8 mouse cellular contexts compared by ENCODE assay signal in genomic region chr4:126162544-126163066, GRCm38 (mm10). TPM values are rescaled to one million over a fixed set of nuclear protein-coding genes. Genes with fewer than 3 reads are reported as not detected.
DNase-seq lines count a peak whose midpoint lies in the region; ATAC-seq and TF ChIP-seq lines count a peak whose summit lies in the region.

No protein-coding gene starts in this region.

- H3K4me1 ChIP-seq in E14TG2a.4 (replicated peaks; ENCODE audit: low read depth, low read length), result peaks cover 46% of the 10 kb centered on the region
- peaks cover 16% of the 10 kb centered on the region for H3K4me1 ChIP-seq in forebrain, embryonic 13.5 days
- H3K4me1 ChIP-seq in heart, postnatal 0 days (ENCODE audit: control insufficient read depth, insufficient read depth), result peaks cover 24% of the 10 kb centered on the region
- H3K4me1 ChIP-seq in liver, embryonic 14.5 days (replicated peaks; ENCODE audit: control insufficient read depth in 2 of 2, insufficient read depth in 2 of 2, low read length in 1 of 2), result peaks cover 4 to 9% of the 10 kb centered on the region in 2 experiments
- H3K4me1 ChIP-seq in stomach, embryonic 15.5 days, result peaks cover 19% of the 10 kb centered on the region

- no peaks in the 10 kb centered on the region for H3K9me3 ChIP-seq in E14TG2a.4 (ENCODE audit: low read length)
- H3K9me3 ChIP-seq in forebrain, embryonic 13.5 days (replicated peaks), result no peaks in the 10 kb centered on the region
- H3K9me3 ChIP-seq in heart, postnatal 0 days (replicated peaks; ENCODE audit: control insufficient read depth, low read length), result no peaks in the 10 kb centered on the region
- no peaks in the 10 kb centered on the region for H3K9me3 ChIP-seq in liver, embryonic 14.5 days (ENCODE audit: control insufficient read depth, low read length)
- H3K9me3 ChIP-seq in stomach, embryonic 15.5 days, result no peaks in the 10 kb centered on the region

- ATAC-seq in forebrain, embryonic 13.5 days, result peak; percentile 93
- peak; percentile 91 for ATAC-seq in heart, postnatal 0 days (ENCODE audit: insufficient read depth, low read depth)
- ATAC-seq in liver, embryonic 14.5 days (ENCODE audit: insufficient read depth), result peak; percentile 84
- ATAC-seq in stomach, embryonic 15.5 days (ENCODE audit: insufficient read depth, low FRiP score, low read depth), result peak; percentile 93

- peak overlapping the region; percentile 87 for H3K4me3 ChIP-seq in E14TG2a.4 (replicated peaks; ENCODE audit: low read length)
- H3K4me3 ChIP-seq in forebrain, embryonic 13.5 days, result peak overlapping the region; percentile 57
- peak overlapping the region; percentile 61 for H3K4me3 ChIP-seq in heart, postnatal 0 days (ENCODE audit: low read depth, low read length)
- peak overlapping the region; percentile 45 to 56 for H3K4me3 ChIP-seq in liver, embryonic 14.5 days (ENCODE audit: insufficient read depth in 1 of 2, low read depth in 2 of 2, low read length in 2 of 2)
- peak overlapping the region; percentile 56 for H3K4me3 ChIP-seq in stomach, embryonic 15.5 days (replicated peaks)

- H3K4me2 ChIP-seq in forebrain, embryonic 13.5 days, result peak overlapping the region; percentile 99
- peak overlapping the region; percentile 99 for H3K4me2 ChIP-seq in heart, postnatal 0 days (ENCODE audit: low read depth, low read length)
- peak overlapping the region; percentile 82 for H3K4me2 ChIP-seq in liver, embryonic 14.5 days (ENCODE audit: low read depth)
- peak overlapping the region; percentile 99 for H3K4me2 ChIP-seq in stomach, embryonic 15.5 days

- peak overlapping the region; percentile 85 for H3K9ac ChIP-seq in forebrain, embryonic 13.5 days
- H3K9ac ChIP-seq in heart, postnatal 0 days (replicated peaks; ENCODE audit: low read depth, low read length), result peak overlapping the region; percentile 81
- peak overlapping the region; percentile 65 for H3K9ac ChIP-seq in liver, embryonic 14.5 days (replicated peaks)
- peak overlapping the region; percentile 72 for H3K9ac ChIP-seq in stomach, embryonic 15.5 days

- WGBS in forebrain, embryonic 13.5 days, result under 1% methylated on average over 44 of the region's 44 CpGs
- under 1% methylated on average over 44 of the region's 44 CpGs for WGBS in heart, postnatal 0 days
- under 1% methylated on average over 44 of the region's 44 CpGs for WGBS in liver, embryonic 14.5 days (ENCODE audit: insufficient replicate concordance)
- WGBS in stomach, embryonic 15.5 days, result 1% methylated on average over 38 of the region's 44 CpGs

- H3K27me3 ChIP-seq in E14TG2a.4 (ENCODE audit: insufficient read depth, low read length), result peaks cover 5% of the 10 kb centered on the region; the same call in 1 of the 2 replicates
- H3K27me3 ChIP-seq in forebrain, embryonic 13.5 days, result no peaks in the 10 kb centered on the region
- H3K27me3 ChIP-seq in heart, postnatal 0 days (ENCODE audit: control insufficient read depth, insufficient read depth, low read length), result no peaks in the 10 kb centered on the region
- H3K27me3 ChIP-seq in liver, embryonic 14.5 days (ENCODE audit: control insufficient read depth, insufficient read depth, low read length), result no peaks in the 10 kb centered on the region
- H3K27me3 ChIP-seq in stomach, embryonic 15.5 days (replicated peaks), result no peaks in the 10 kb centered on the region

- TF ChIP-seq EP300 in heart, postnatal 0 days (IDR thresholded peaks at IDR 0.05; ENCODE audit: low read depth), result no peak
- TF ChIP-seq EP300 in liver, embryonic 14.5 days (IDR thresholded peaks at IDR 0.05; ENCODE audit: low read depth), result no peak

- TF ChIP-seq CTCF in E14TG2a.4 (conservative IDR thresholded peaks at IDR 0.05; ENCODE audit: low read length), result no peak
- TF ChIP-seq CTCF in heart, postnatal 0 days (IDR thresholded peaks at IDR 0.05; ENCODE audit: low read depth), result no peak
- TF ChIP-seq CTCF in liver, embryonic 14.5 days (IDR thresholded peaks at IDR 0.05; ENCODE audit: low read depth), result no peak

- H3K36me3 ChIP-seq in E14TG2a.4 (ENCODE audit: insufficient read depth, low read length), result peaks cover 31% of the 10 kb centered on the region
- H3K36me3 ChIP-seq in forebrain, embryonic 13.5 days (ENCODE audit: poor library complexity, severe bottlenecking), result peaks cover 27% of the 10 kb centered on the region
- peaks cover 22% of the 10 kb centered on the region for H3K36me3 ChIP-seq in heart, postnatal 0 days (replicated peaks; ENCODE audit: control insufficient read depth, insufficient read depth, low read length)
- H3K36me3 ChIP-seq in liver, embryonic 14.5 days (replicated peaks; ENCODE audit: control insufficient read depth, insufficient read depth, low read depth), result peaks cover 20% of the 10 kb centered on the region
- H3K36me3 ChIP-seq in stomach, embryonic 15.5 days, result peaks cover 13% of the 10 kb centered on the region

- no peak overlapping the region for H3K27ac ChIP-seq in forebrain, embryonic 13.5 days
- H3K27ac ChIP-seq in heart, postnatal 0 days (ENCODE audit: low read depth), result peak overlapping the region; percentile 80
- no peak overlapping the region for H3K27ac ChIP-seq in liver, embryonic 14.5 days
- H3K27ac ChIP-seq in stomach, embryonic 15.5 days, result peak overlapping the region; percentile 91

- DNase-seq in cerebellum, adult 11 months, result peak; percentile 69
- peak; percentile 89 for DNase-seq in heart, postnatal 0 days (ENCODE audit: low spot score)
- DNase-seq in kidney, postnatal 36 days, result peak; percentile 95 to 96
- peak; percentile 61 to 66 (median 64) for DNase-seq in liver, embryonic 14.5 days (ENCODE audit: low read depth in 3 of 3, low spot score in 3 of 3)
- peak; percentile 78 for DNase-seq in neural tube, embryonic 10.5 days (ENCODE audit: extremely low spot score, low spot score)

RNA-seq across cellular contexts. Expression of gene Sh3d21, which starts 0.7 kb away (rescaled TPM):
- polyA plus RNA-seq in forebrain, embryonic 13.5 days (2015; fragmentation: Nextera tagmentation; extraction: Ambion mirVana), result 0.39 and 0.41 TPM in 2 replicates
- total RNA-seq in heart, postnatal 0 days (2014; rRNA removed; ENCODE audit: low replicate concordance), result 2.6 TPM in 1 of 2 replicates, not detected in the other
- 2.2 and 2.6 TPM in 2 replicates for polyA plus RNA-seq in heart, postnatal 0 days (2015; fragmentation: Nextera tagmentation; extraction: Ambion mirVana)
- polyA plus RNA-seq in liver, embryonic 14.5 days (2012; rRNA removed), result 0.46 and 0.53 TPM in 2 replicates
- 0.77 and 0.93 TPM in 2 replicates for polyA plus RNA-seq in liver, embryonic 14.5 days (2014; fragmentation: Nextera tagmentation; extraction: Ambion mirVana)
- 7.4 and 10.3 TPM in 2 replicates for polyA plus RNA-seq in stomach, embryonic 15.5 days (2015; fragmentation: Nextera tagmentation; extraction: Ambion mirVana)

RNA-seq across cellular contexts. Expression of gene Eva1b, which starts 15.1 kb away (rescaled TPM):
- 7.9 and 8.1 TPM in 2 replicates for polyA plus RNA-seq in forebrain, embryonic 13.5 days (2015; fragmentation: Nextera tagmentation; extraction: Ambion mirVana)
- 53.1 and 69.1 TPM in 2 replicates for total RNA-seq in heart, postnatal 0 days (2014; rRNA removed; ENCODE audit: low replicate concordance)
- 26.8 and 28.5 TPM in 2 replicates for polyA plus RNA-seq in heart, postnatal 0 days (2015; fragmentation: Nextera tagmentation; extraction: Ambion mirVana)
- 11.9 and 14.8 TPM in 2 replicates for polyA plus RNA-seq in liver, embryonic 14.5 days (2012; rRNA removed)
- 11.0 and 12.0 TPM in 2 replicates for polyA plus RNA-seq in liver, embryonic 14.5 days (2014; fragmentation: Nextera tagmentation; extraction: Ambion mirVana)
- 59.0 and 60.0 TPM in 2 replicates for polyA plus RNA-seq in stomach, embryonic 15.5 days (2015; fragmentation: Nextera tagmentation; extraction: Ambion mirVana)

RNA-seq across cellular contexts. Expression of gene Thrap3, which starts 40.0 kb away (rescaled TPM):
- polyA plus RNA-seq in forebrain, embryonic 13.5 days (2015; fragmentation: Nextera tagmentation; extraction: Ambion mirVana), result 194 and 202 TPM in 2 replicates
- total RNA-seq in heart, postnatal 0 days (2014; rRNA removed; ENCODE audit: low replicate concordance), result 84.1 and 121 TPM in 2 replicates
- polyA plus RNA-seq in heart, postnatal 0 days (2015; fragmentation: Nextera tagmentation; extraction: Ambion mirVana), result 86.1 and 96.7 TPM in 2 replicates
- 39.2 and 62.6 TPM in 2 replicates for polyA plus RNA-seq in liver, embryonic 14.5 days (2012; rRNA removed)
- 77.9 and 84.2 TPM in 2 replicates for polyA plus RNA-seq in liver, embryonic 14.5 days (2014; fragmentation: Nextera tagmentation; extraction: Ambion mirVana)
- polyA plus RNA-seq in stomach, embryonic 15.5 days (2015; fragmentation: Nextera tagmentation; extraction: Ambion mirVana), result 182 and 203 TPM in 2 replicates

RNA-seq across cellular contexts. Expression of gene Stk40, which starts 58.8 kb away (rescaled TPM):
- 34.2 and 36.1 TPM in 2 replicates for polyA plus RNA-seq in forebrain, embryonic 13.5 days (2015; fragmentation: Nextera tagmentation; extraction: Ambion mirVana)
- total RNA-seq in heart, postnatal 0 days (2014; rRNA removed; ENCODE audit: low replicate concordance), result 19.9 and 22.8 TPM in 2 replicates
- 14.2 and 17.3 TPM in 2 replicates for polyA plus RNA-seq in heart, postnatal 0 days (2015; fragmentation: Nextera tagmentation; extraction: Ambion mirVana)
- polyA plus RNA-seq in liver, embryonic 14.5 days (2012; rRNA removed), result 4.3 and 5.6 TPM in 2 replicates
- polyA plus RNA-seq in liver, embryonic 14.5 days (2014; fragmentation: Nextera tagmentation; extraction: Ambion mirVana), result 8.2 and 9.0 TPM in 2 replicates
- polyA plus RNA-seq in stomach, embryonic 15.5 days (2015; fragmentation: Nextera tagmentation; extraction: Ambion mirVana), result 28.6 and 29.1 TPM in 2 replicates

Comparison
In these comparisons a context has a peak if more than half of its experiments do, and no peak if none do; other contexts are left out.
1. H3K27ac ChIP-seq: peak in heart, postnatal 0 days (single experiment) and stomach, embryonic 15.5 days (single experiment); none in forebrain, embryonic 13.5 days (single experiment) and liver, embryonic 14.5 days (single experiment).
2. Peak in every context shown above with its lines, with median percentiles within 50 percentile points of each other: H3K4me3 ChIP-seq, DNase-seq, ATAC-seq, H3K4me2 ChIP-seq and H3K9ac ChIP-seq.